Mouse (Mus musculus) megakaryocyte, embryonic 14.5 days (primary cell): ENCODE results near the gene Cyp1a2. TPM values are rescaled to one million over a fixed set of nuclear protein-coding genes. Genes with fewer than 3 reads are reported as not detected.

Experiments used
- H3K27me3 ChIP-seq: replicated peaks from 2 replicates; pipeline ENCODE3; 2012; ENCODE audit warnings: inconsistent platforms
- H3K36me3 ChIP-seq: replicated peaks from 2 replicates; pipeline ENCODE3; 2012; ENCODE audit warnings: low read length, inconsistent platforms, mixed read lengths
- H3K4me1 ChIP-seq: 2 replicates; pipeline ENCODE4 v1.6.1; 2012; ENCODE audit warnings: inconsistent platforms
- H3K4me3 ChIP-seq: replicated peaks from 2 replicates; pipeline ENCODE3; 2012; ENCODE audit warnings: moderate library complexity, mild to moderate bottlenecking, inconsistent platforms
- H3K9me3 ChIP-seq: 2 replicates; pipeline ENCODE4 v1.6.1; 2012; ENCODE audit warnings: inconsistent platforms
- FLI1 ChIP-seq: IDR thresholded peaks from 2 replicates; pipeline ENCODE4 v1.6.1; 2012; ENCODE audit warnings: low read length, inconsistent platforms, mixed read lengths
- GATA1 ChIP-seq: IDR thresholded peaks from 3 replicates; pipeline ENCODE4 v1.6.1; 2012; ENCODE audit warnings: mixed read lengths, low read length, inconsistent platforms, borderline replicate concordance
- polyA plus RNA-seq: library from polyadenylated mRNA; stranded (reverse); fragments of >175 nt; gene quantifications from 2 replicates; pipeline ENCODE4 v1.2.3, GENCODE M21; 2012; ENCODE audit warnings: low replicate concordance; ENCODE audit not compliant: insufficient read depth

The Cyp1a2 gene
- polyA plus RNA-seq, 1 experiment: not detected

DNA sequence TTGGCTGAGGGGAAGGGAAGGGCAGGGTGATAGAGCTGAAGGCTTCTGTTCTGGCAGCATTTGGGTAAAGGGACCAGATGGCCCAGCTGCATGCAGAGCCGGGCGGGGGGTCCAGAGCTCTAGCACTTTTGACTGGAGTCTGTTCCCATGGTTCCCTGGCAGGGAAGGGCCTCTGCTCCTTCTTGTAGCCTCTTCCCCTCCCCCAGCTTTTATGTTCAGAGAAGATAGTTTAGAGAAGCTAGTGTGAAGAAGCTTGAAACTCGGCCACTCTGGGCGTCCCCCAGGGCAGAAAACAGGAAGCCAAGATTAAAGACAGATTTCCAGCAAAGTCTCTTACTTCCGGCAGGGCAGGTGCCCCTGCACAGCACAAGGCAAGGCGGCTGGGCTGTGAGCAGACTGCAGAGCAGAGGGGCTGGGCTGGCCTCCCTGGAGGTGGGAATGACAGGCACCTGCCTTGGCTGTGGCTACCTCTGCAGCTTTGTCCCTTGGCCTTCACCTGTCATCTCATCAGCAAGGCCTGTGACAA lies 32.7 kb downstream of the Cyp1a2 start:
- no peaks in the 10 kb centered on the region for H3K9me3 ChIP-seq
- TF ChIP-seq FLI1 (no peak), GATA1 (no peak)
- H3K27me3 ChIP-seq: no peaks in the 10 kb centered on the region
- H3K36me3 ChIP-seq: no peaks in the 10 kb centered on the region
- peak overlapping the region; percentile 80 for H3K4me3 ChIP-seq
- peaks cover 87% of the 10 kb centered on the region for H3K4me1 ChIP-seq

GRCm38 (mm10) chr9:57650130-57650785 lies 33.2 kb downstream of the Cyp1a2 start:
- TF ChIP-seq GATA1 (no peak), FLI1 (no peak)
- H3K36me3 ChIP-seq: no peaks in the 10 kb centered on the region
- peaks cover 84% of the 10 kb centered on the region for H3K4me1 ChIP-seq
- H3K27me3 ChIP-seq: no peaks in the 10 kb centered on the region
- no peaks in the 10 kb centered on the region for H3K9me3 ChIP-seq
- H3K4me3 ChIP-seq: peak overlapping the region; percentile 56

- TF ChIP-seq FLI1 (no peak), GATA1 (no peak)
- Histone ChIP-seq H3K9me3 (no peaks in the 10 kb centered on the region), H3K4me1 (peaks cover 73% of the 10 kb centered on the region), H3K27me3 (no peaks in the 10 kb centered on the region), H3K36me3 (peaks cover 12% of the 10 kb centered on the region), H3K4me3 (peak overlapping the region; percentile 83)
Observed at GRCm38 (mm10) chr9:57647286-57648108, 36.0 kb downstream of the Cyp1a2 start.

- H3K4me3 ChIP-seq: peak overlapping the region; percentile 83
Observed at GRCm38 (mm10) chr9:57646551-57647103, 36.9 kb downstream of the Cyp1a2 start.

DNA sequence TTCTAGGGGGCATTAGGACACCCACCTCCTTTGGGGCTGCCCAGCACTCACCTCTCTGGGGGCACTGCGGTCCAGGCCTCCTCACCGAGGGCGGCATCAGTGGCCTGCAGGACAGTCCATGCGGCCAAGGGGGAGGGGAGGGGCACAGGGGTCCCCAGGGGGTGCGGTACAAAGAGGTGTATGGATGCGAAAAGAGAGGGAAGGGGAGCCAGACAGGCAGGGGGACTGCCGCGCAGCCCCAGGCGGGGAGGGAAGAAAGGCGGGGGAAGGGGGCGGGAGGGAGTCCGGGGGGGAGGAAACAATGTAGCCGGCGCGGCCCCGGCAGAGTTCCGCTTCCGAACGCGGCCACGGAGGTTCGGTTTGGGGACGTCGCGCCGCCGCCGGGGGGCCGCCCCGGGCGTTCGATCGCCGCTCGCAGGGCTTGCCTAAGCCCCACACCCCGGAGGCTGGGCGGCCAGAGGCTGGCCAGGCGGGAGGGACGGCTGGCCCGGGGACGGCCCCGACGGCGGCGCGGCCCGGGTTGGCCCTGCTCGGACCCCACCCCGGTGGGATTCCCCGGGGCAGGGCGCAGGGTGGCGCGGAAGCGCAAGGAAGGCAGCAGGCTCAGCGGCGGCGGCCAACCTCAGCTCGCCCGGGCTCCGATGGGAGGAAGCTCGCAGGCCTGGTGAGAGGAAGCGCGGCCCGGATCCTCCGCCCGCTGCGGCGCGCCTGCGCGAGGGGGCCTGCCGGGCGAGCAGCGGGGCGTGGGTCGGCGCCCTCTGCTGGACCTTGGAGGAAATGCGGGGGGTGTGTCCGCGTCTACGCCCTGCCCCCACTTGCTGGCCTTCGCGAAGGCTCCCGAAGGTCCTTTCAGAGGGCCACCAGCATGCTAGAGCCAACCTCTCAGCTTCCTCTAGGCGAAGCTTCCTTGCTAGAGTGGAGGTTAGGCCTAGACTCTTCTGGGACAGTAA lies 38.3 kb downstream of the Cyp1a2 start:
- Histone ChIP-seq H3K4me1 (peaks cover 74% of the 10 kb centered on the region), H3K9me3 (no peaks in the 10 kb centered on the region), H3K4me3 (peak overlapping the region; percentile 98), H3K27me3 (no peaks in the 10 kb centered on the region), H3K36me3 (peaks cover 29% of the 10 kb centered on the region)
- TF ChIP-seq GATA1 (no peak), FLI1 (no peak)

More at GRCm38 (mm10) chr9:57646551-57647103, 36.9 kb downstream of the Cyp1a2 start:
- H3K4me1 ChIP-seq: peaks cover 74% of the 10 kb centered on the region
- TF ChIP-seq GATA1 (no peak), FLI1 (no peak)
- H3K27me3 ChIP-seq: no peaks in the 10 kb centered on the region
- no peaks in the 10 kb centered on the region for H3K9me3 ChIP-seq
- peaks cover 21% of the 10 kb centered on the region for H3K36me3 ChIP-seq

GRCm38 (mm10) chr9:57644442-57644943 lies 39.0 kb downstream of the Cyp1a2 start:
- Histone ChIP-seq H3K4me1 (peaks cover 79% of the 10 kb centered on the region), H3K27me3 (no peaks in the 10 kb centered on the region)

DNA sequence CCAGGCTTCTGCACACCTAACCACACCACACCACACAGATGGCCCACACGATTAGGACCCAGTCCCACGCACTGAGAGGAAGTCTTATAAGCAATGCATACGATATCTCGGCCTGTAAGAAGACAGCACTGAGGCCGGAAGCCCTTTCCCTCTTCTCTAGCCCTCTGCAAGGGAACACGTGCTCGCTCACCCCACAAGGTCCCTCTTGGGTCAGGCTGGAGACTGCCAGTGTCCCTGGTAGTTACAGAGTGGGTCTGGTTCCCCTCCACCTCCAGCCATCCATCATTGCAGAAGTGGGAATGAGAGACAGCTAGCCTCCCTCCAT lies 39.7 kb downstream of the Cyp1a2 start:
- TF ChIP-seq GATA1 (peak; percentile 73; the same call in 1 of the 3 replicates), FLI1 (no peak)
- H3K4me3 ChIP-seq: peak overlapping the region; percentile 98
- H3K27me3 ChIP-seq: no peaks in the 10 kb centered on the region
- no peaks in the 10 kb centered on the region for H3K9me3 ChIP-seq
- H3K4me1 ChIP-seq: peaks cover 86% of the 10 kb centered on the region
- peaks cover 34% of the 10 kb centered on the region for H3K36me3 ChIP-seq

More at GRCm38 (mm10) chr9:57644442-57644943, 39.0 kb downstream of the Cyp1a2 start:
- Histone ChIP-seq H3K9me3 (no peaks in the 10 kb centered on the region), H3K4me3 (peak overlapping the region; percentile 98), H3K36me3 (peaks cover 33% of the 10 kb centered on the region)
- no peak for TF ChIP-seq GATA1
- TF ChIP-seq FLI1: no peak

DNA sequence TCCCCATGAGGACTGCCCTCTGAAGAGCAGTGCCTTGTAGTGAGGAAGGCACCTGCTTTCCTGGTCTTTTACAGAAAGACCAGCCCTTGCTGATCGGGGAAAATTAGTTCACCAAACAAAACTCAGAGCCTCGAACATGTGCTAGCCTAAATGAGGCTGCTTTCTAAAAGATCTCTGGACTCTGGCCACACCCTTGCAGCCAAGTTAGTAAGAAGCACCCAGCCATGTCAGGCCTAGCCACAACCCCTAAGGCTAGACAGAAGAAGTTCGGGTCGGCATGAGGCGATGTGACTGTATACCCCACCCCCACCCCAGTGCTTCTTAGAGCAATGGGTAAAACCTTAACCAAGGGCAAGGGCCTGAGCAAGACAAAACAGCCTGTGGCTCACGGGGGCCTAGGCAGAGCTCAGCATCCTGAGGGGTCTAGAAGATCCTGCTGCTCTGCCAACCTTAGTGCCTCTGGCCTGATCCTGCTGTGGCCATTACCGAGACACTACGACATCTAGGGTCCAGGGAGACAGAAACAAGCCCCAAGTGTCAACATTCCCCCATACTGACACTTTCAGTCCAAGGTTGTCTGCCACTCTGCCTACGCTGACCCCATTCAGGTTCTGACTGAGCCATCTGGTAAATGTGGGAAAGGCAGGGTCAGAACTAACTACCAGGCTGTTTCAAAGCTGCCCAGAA lies 40.2 kb downstream of the Cyp1a2 start:
- Histone ChIP-seq H3K4me3 (peak overlapping the region; percentile 98), H3K27me3 (no peaks in the 10 kb centered on the region), H3K9me3 (no peaks in the 10 kb centered on the region), H3K4me1 (peaks cover 86% of the 10 kb centered on the region), H3K36me3 (peaks cover 36% of the 10 kb centered on the region)
- TF ChIP-seq FLI1 (no peak), GATA1 (no peak)
